Mouse (Mus musculus) small intestine, adult 2 months (tissue): ENCODE data around the gene Sacs.

ENCODE experiments used
- CTCF ChIP-seq: fragments of 200-500 bp; IDR thresholded peaks from 2 replicates; pipeline ENCODE4 v1.5.1; 2012; ENCODE audit warnings: low read depth, mild to moderate bottlenecking, control low read depth, inconsistent platforms, low read length, moderate library complexity, mixed read lengths; ENCODE audit not compliant: insufficient replicate concordance, insufficient read length; ENCODE audit errors: extremely low read depth
- POLR2A ChIP-seq: fragments of 200-500 bp; IDR thresholded peaks from 2 replicates; pipeline ENCODE4 v1.6.1; 2012; ENCODE audit warnings: low read depth, mild to moderate bottlenecking, control low read depth, inconsistent platforms, low read length, moderate library complexity

DNA sequence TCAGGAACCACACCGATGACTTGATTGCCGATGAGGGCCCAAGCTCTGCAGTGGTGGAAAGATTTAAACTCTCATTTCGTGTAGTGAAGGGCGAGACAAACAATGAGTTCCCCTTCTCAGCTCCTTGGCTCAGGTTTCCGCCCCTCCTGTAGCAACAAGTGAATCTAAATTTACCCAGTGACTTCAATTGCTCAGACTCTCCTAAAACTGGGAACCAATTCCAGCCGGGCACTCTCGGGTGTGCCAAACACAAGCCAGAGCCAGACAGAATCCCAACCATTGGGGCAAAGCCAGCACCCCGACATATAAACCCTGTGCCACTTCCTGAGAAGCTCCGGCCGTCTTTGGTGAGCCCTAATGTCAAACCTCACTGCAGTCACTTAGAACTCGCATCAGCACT lies 120.1 kb downstream of the Sacs start, which contains the start of gene Sgcg:
- TF ChIP-seq CTCF (no peak), POLR2A (no peak)
